Mouse (Mus musculus) CD4-positive, CD25-positive, alpha-beta regulatory T cell, adult 9 weeks (primary cell): ENCODE data around the gene Gsto2. TPM values are rescaled to one million over a fixed set of nuclear protein-coding genes. Genes with fewer than 3 reads are reported as not detected.

Experiments used
- polyA plus RNA-seq: library from polyadenylated mRNA; unstranded; fragments of 100-300 nt; shearing (Covaris generic); gene quantifications from one replicate; pipeline ENCODE4 v1.2.1, GENCODE M21; 2017

Gene Gsto2
- polyA plus RNA-seq: 0.56 TPM

DNA sequence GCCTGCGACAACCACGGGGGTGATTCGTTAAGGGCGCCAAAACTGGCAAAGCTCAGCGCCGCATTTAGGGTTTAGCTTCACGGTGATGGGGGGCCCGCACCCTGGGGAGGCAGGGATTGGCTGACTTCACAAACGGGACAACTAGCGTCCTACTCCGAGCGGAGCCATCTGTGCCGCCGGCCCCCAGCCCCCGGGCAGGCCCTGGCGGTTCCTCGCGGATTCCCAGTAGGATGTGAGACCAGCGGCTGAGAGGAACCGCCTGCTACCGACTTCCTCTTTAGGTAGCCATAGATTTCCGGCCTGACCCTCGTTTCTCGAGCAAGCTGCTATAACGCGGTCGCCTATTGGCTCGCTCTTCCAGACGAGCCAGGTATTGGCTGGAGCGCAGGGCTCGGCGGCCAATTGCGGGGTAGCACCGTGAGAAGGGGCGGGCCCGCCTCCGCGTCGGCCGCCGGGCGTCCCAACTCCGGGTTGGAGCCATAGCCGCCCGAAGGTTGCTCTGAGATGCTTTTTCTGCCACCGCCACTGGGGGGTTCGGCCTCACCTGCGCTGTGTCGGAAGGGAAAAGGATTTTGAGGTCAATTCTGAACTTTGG is at the start of gene Gsto2:
TSS of gene Gsto2 (plus strand) at position 182 of the 595 bp plus-strand sequence.

DNA sequence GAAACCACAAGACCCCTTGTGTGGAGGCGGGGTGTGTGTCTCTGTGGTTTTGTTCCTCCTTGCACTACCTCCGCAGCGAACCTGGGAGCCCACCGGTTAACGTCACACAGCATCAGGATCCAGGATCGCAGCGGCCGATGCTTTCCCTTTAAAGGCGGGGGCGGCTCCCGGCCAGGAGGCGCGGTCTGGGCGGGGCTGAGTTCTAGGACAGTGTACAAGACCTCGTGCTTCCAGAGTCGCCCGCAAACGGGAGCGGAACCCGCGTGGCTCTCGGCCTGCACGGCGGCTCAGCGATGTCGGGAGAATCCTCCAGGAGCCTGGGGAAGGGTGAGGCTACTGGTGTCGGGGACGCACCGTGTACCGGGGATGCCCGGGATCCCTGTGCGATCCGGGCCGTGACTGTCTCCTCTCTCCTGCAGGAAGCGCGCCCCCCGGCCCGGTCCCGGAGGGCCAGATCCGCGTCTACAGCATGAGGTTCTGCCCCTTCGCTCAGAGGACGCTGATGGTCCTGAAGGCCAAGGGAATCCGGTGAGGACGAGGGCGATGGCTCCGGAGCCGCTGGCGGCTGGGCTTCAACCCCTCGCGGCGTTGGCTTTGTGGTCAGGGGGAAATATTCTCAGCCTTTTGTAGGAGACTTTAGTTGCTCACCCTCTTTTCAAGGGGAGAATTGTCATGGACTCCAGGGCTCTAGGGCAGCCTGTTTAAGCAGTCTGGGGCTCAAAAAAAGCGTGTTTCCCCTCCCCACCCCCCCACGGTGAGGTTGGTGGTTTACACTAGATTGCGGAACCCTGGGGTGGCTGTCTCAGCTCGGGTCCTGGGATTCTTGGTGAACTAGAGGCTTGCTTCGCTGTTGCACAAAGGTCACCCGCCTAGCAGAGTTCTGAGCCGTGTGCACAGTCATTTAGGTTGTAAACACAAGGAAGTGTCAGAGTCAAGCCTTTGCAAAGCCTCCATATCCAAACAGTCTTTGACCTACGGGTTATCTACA is 10.2 kb upstream of the Gsto2 start, which contains the start of gene Gsto1:
TSS of gene Gsto1 (plus strand) at position 175 of the 988 bp plus-strand sequence.

DNA sequence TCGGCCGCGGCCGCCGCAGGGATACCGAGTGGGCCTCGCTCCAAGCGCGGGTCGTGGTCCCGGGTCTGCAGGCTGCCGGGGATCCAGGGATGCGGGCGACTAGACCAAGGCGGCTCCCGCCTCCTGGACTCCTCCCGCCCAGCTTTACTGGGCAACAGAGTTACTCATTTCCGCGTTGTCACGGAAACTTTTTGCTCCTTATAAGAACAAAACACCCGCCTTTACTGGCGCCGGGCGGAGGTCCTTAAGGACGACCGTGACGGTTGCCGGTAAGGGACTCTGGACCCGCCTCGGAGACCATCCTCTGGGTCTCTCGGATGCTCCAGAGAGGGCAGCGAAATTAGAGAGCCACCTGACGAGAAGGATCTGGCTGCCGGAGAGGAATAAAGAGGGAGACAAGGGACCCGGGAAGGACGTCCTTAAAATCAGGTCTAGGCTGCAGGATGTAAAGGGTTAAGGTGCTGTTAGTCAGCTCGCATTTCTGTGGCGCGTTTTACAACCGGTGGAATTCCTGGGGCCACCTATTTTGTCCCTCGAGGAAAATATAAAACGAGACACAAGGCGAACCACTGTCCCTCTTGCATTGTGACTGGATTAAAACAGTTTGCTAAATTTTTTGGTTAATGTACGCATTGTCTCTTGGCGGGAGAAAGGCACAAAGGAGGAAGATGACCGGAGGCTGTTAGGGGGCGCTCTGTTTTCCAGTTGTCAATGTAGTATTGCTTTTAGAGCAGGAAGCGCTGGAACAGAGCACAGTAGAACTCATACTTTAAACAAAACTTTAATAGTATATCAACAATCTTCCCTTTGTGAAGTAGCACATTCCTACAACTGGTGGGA is 54.0 kb downstream of the Gsto2 start, which contains the start of the genes Cfap43 and Itprip:
TSS of gene Cfap43 (minus strand) at position 162 of the 840 bp plus-strand sequence.
TSS of gene Itprip (minus strand) at position 174 of the 840 bp plus-strand sequence.

Other genes starting within 250 kb of the Gsto2 start
- not detected for gene Col17a1, start 173.4 kb upstream of the Gsto2 start, polyA plus RNA-seq
- gene Sfr1, start 133.9 kb upstream of the Gsto2 start, polyA plus RNA-seq: 175 TPM
- gene Gsto1, start 10.6 kb upstream of the Gsto2 start, polyA plus RNA-seq: 95.8 TPM
- gene Cfap43, start 53.8 kb downstream of the Gsto2 start, polyA plus RNA-seq: 0.30 TPM
- 55.5 TPM for gene Itprip, start 53.8 kb downstream of the Gsto2 start, polyA plus RNA-seq
- not detected for gene Cfap58, start 72.1 kb downstream of the Gsto2 start, polyA plus RNA-seq